Mouse (Mus musculus): Measurements from ENCODE around the gene Plpp2.

DNA sequence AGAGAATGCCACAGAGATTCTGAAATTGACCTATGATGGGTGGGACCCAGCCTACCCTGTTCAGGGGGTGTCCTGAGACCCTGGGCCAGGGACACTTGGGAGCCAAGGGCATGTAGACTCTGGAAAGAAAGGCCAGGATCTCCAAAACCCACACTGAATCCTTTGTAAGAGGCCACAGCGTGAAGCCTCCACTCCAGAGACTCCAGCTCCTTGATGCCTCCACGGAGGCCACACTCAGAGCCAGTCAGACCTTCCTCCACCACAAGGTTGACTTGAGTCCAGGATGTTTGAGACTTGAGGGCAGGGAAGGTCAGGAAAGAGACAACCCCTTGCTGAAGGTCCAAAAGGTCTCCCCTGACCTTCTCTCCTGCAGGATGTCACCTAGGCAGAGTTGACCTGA, 830 bp upstream of the Plpp2 start:
- TF ChIP-seq CTCF (IDR thresholded peaks at IDR 0.05; ENCODE audit: borderline replicate concordance, control insufficient read depth, extremely low read depth, insufficient read depth, low read length, poor library complexity) (no peak), POLR2A (IDR thresholded peaks at IDR 0.05; ENCODE audit: control insufficient read depth, extremely low read depth, insufficient read depth, low read length, poor library complexity) (no peak)

Measured in thymus, adult 2 months (tissue).